Mouse (Mus musculus) layer of hippocampus, adult 18-20 months (tissue): Measurements from ENCODE around the gene Tomm20l. TPM values are rescaled to one million over a fixed set of nuclear protein-coding genes. Genes with fewer than 3 reads are reported as not detected.
"Not testable (repeated sequence)": the region's sequence is repeated elsewhere in the genome, so short reads cannot be mapped to it uniquely, and the experiment has no call there.

ENCODE experiments used
- DNase-seq, 2 experiments: peaks; one replicate each; pipeline ENCODE4 v3.0.0; 2022; ENCODE audit warnings: low spot score in 2 of 2
- long read RNA-seq: library from polyadenylated mRNA; stranded (forward); transcript quantifications from one replicate; pipeline ENCODE4 v2.0.0, GENCODE M21; 2021
- total RNA-seq, 2 experiments: library from RNA; stranded (reverse); gene quantifications; 2 replicates each; pipeline ENCODE4 v1.2.3; 2021

The Tomm20l gene
- total RNA-seq, result not detected
- long read RNA-seq, result 0 reads

GRCm38 (mm10) chr12:71111331-71111730, at the start of gene Tomm20l:
Tomm20l (plus strand) TSS chr12:71111428.
- no peak for DNase-seq

DNA sequence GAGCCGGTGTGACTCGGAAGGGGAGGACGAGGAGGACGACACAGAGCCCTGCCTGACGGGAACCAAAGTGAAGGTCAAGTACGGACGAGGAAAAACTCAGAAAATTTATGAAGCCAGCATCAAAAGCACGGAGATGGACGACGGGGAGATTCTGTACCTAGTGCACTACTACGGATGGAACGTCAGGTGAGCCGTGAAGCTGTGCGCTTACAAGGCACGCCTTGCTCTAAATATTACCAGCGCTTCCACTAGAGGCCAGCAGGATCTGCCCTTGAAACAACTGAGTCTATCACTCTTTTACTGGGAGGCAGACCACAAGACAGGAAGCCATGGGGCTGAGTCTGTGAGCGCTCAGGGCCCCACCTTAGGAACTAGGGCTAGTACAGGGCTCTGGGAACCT, 41.4 kb upstream of the Tomm20l start:
- DNase-seq, result no peak

GRCm38 (mm10) chr12:71072048-71072447, 39.2 kb upstream of the Tomm20l start:
- DNase-seq, result no peak

DNA sequence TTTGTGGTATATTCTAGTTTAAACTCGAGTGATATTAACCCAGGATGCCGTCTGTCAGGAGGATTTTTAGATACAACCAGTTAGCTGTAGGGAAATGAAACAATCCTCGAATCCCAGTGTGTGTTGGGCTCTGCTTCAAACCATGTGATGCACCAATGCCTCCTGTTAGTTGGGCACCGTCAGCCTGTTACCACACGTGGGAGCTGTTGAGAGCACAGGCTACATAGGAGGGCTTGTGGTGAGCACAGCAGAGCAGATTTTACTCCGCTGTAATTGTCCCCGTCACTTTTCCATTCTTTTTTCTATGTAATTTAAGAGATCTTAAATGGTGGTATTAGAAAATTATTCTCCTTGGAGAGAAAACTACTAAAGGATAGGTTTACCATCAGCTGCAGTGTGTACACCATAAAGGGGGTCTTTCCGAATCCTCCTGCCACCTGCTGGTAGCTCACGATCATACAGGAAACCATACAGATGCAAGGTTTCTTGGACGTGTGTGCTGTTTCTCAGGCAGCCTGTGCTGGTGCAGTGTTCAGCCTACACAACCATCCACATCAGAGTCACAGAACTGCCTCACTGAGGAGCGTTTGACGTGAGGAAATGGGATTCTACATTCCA, 38.0 kb upstream of the Tomm20l start:
- DNase-seq, result peak; percentile 50 to 69

DNA sequence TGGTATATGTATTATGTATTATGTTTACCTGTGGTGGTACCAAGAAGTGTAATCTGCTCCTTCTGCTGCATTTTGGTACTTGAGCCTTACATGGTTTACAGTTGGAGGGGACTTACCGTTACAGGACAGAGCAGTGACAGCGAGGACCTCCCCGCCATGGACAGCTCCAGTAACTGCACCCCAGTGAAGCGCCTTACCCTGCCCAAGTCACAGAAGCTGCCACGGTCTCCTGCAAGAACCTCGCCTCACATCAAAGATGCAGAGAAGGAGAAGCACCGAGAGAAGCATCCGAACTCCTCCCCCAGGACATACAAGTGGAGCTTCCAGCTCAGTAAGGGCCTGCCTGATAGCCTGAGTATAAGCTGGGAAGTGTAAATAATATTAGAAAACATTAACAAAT, 24.9 kb upstream of the Tomm20l start:
- no peak for DNase-seq

GRCm38 (mm10) chr12:71104275-71104674, 7.0 kb upstream of the Tomm20l start:
- not testable (repeated sequence) for DNase-seq

GRCm38 (mm10) chr12:71107216-71107771, 3.9 kb upstream of the Tomm20l start:
- DNase-seq, result no peak

GRCm38 (mm10) chr12:71113074-71113473, 1.8 kb downstream of the Tomm20l start:
- no peak for DNase-seq

DNA sequence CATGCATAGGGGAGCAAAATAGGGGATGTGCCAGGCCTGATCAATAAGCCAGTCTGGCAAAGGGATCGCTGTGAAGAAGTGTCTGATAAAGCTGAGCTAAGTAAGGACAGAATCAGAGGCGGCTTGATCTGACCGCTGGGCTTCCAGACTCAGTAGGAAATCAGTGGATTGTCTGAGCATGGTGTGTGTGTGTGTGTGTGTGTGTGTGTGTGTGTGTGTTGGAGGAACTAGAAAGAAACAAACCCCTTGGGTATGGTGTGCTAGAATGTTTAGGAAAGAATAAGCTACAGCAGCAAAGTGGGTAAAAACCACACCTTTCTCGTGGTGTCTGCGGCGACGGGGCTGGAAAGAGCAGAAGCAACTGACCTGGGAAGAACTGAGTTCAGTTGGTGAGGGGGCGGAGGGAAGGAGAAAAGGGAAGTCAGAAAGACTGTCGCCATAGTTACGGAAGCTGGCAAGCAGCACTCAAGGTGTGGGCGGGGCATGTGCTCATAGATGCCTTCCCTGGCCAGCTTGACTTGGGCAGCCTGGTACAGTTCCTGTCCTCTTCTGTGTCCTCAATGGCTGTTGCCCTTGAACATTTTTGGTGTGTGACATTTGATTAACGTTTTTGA, 2.6 kb downstream of the Tomm20l start:
- peak; percentile 40 to 77 for DNase-seq

- no peak for DNase-seq
Observed at GRCm38 (mm10) chr12:71116411-71116810, 5.2 kb downstream of the Tomm20l start.

DNA sequence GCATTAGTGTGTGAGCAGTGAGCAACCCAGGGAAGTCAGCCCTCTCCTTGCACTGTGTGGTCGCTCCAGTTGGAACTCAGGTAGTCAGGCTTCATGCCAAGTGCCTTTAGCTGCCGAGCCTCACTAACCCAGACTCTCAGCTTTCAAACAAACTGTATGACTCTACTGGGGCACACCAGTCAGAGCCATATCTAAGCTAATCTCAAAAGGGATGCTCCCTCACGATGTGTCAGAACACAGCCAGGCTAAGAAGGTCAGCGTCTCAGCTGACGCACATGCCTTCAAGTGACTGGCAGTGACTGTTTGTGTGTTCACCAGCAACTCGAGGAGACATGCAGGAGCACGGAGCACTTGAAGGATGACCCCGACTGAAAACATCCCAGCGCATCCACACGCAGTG, 11.5 kb downstream of the Tomm20l start:
- DNase-seq, result no peak

DNA sequence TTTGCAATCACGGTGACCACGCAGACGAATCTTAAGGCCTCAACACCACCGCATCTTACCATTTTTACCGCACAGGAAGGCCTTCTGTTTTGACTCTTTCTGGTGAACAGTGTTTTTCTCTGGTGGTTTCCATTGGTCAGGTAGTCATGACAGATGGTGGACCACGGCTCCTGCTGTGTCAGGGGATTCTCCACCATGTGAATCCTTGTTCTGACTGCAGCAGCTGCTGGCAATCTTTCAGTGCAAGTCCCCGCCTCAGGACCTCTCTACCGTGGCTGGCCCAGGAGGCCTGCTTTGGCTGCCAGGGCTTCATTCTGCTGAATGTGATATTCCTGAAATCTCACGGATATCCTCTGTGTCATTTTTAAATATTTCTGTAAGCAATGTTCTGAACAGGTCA, 12.1 kb downstream of the Tomm20l start:
- no peak for DNase-seq

- no peak for DNase-seq
Observed at GRCm38 (mm10) chr12:71135581-71135980, 24.4 kb downstream of the Tomm20l start.

- DNase-seq, result peak; percentile 77 to 88
Observed at GRCm38 (mm10) chr12:71136130-71136973, 25.1 kb downstream of the Tomm20l start, which contains the start of the genes Timm9 and 2700049A03Rik. Timm9 (minus strand) TSS chr12:71136684. 2700049A03Rik (plus strand) TSS chr12:71136848.

DNA sequence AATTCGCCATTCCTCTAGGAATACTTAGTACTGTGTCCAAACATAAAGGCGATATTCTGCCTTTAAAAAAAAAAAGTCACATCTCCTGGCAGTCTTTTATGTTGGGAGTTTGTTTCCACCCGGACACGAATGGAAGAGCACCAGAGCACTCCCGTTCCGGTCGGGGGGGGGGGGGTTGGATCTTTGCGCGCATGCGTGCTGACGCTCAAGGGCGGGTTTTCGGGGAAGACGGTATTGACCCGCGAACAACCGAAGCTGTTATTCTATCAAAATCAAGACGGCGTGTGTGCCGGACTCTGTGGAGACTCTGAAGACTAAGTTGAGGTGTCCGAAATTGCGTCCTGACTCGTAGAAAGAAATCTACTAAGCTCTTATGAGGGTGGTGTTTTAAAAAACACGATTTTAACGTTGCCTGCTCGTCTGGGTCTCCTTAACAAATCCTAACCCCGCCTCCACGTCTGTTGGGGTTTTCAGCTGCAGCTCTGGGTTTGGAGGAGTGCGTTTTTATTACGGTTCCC, 25.8 kb downstream of the Tomm20l start:
- peak; percentile 51 to 82 for DNase-seq

DNA sequence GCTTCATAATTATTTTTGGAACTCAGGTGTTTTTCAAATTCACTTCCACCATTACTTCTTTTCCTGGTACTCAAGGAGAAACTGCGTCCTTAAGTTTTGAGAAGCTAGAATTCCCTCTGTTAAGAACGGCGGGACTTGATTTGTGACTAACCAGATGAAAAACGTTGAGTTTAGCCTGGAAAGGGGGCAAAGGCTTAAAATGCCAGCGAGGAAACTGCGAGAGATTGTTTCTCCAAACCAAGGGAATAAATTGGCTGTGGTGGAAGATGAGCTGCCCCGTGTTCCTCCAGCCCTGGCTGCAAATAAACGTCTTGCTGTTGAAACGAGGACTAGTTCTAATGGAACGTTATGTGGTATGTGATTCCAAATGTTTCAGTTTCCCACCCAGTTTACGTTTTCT, 26.5 kb downstream of the Tomm20l start:
- no peak for DNase-seq

DNA sequence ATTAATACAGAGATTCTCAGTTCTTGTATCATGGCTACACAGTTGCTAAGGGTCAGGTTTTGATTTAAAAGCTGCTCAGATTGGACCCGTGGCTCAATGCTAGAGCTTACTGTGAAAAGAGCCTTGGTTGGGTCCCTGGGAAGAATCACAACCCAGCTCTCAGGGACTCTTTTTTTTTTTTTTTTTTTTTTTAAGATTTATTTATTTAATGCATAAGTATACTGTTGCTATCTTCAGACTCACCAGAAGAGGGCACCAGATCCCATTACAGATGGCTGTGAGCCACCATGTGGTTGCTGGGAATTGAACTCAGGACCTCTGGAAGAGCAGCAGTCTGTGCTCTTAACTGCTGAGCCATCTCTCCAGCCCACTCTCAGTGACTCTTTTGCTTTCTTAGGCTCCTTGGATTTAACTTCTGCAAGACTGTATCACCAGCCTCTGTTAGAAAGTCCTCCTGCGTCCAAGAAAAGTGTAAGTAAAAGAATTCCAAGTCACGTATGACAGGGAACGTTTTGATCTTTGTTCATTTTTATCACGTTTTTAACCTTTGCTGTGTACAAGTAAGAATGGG, 28.1 kb downstream of the Tomm20l start:
- DNase-seq, result no peak

DNA sequence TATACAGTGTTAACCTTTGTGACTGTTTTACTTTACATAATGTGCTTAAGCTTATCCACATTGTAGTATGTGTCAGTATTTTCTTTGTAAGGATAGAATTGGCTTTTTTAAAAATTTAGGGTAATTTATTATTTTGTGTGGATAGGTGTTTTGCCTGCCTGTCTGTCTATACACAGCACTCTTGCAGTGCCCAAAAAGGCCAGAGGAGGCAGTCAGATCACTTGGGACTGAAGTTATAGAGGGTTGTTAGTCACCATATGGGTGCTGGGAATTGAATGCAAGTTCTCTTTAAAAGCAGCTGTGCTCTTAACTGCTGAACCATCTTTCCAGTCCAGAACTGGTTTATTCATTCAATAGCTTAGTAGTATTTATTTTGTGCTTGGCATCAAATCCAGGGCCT, 30.0 kb downstream of the Tomm20l start:
- no peak for DNase-seq

DNA sequence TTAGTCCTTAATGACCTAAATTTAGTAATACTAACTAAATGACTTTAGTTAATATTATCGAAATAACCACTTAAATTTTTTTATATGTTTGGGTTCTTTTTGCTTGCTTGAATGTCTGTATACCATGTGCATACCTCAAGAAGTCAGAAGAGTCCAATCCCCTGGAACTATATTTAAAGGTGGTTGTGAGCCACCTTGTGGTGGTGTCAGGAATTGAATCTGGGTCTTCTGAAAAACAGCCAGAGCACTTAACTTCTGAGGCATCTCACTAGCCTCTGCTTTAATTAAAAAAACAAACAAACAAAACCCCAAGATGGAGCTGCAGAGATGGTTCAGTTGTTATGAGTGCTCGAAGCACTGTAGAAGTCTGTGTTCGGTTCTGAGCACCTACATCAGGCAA, 36.4 kb downstream of the Tomm20l start:
- peak in 1 of 2 experiments; percentile 63 for DNase-seq

- DNase-seq, result no peak
Observed at GRCm38 (mm10) chr12:71148801-71149200, 37.6 kb downstream of the Tomm20l start.

DNA sequence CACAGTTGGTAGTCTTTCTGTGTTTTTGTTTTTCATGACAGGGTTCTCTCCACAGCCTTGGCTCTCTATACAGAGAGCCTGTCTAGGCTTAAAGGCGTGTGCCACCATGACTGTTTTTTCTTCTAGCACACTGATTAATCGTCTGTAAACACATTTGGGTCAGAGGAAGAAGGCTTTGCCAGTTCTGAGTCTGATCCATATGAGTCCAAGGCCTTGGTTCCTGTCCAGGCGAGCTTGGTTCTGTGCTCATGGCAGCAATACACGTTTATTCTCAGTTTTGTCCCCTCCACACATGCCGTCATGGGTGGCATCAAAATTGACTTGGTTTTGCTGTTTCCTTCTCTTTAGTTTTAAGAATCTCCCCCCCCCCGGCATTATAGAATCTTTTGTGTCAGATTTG, 38.2 kb downstream of the Tomm20l start:
- DNase-seq, result no peak
